Mouse (Mus musculus): ENCODE measurements around the gene Mef2a. TPM values are rescaled to one million over a fixed set of nuclear protein-coding genes. Genes with fewer than 3 reads are reported as not detected.

The Mef2a gene
- polyA plus RNA-seq, 1 experiment = 38.9 TPM

- Histone ChIP-seq H3K4me1 (ENCODE audit: control insufficient read depth, insufficient read depth, insufficient read length, low read length) (peaks cover 5% of the 10 kb centered on the region), H3K27ac (replicated peaks; ENCODE audit: low read depth, low read length) (peak overlapping the region; percentile 80), H3K4me3 (ENCODE audit: insufficient read depth, low read depth, low read length) (no peak overlapping the region)
Measured at GRCm38 (mm10) chr7:67243121-67243893, 129.4 kb downstream of the Mef2a start.

GRCm38 (mm10) chr7:67241969-67242368 lies 130.7 kb downstream of the Mef2a start:
- H3K4me3 ChIP-seq (ENCODE audit: insufficient read depth, low read depth, low read length) = no peak overlapping the region
- H3K27ac ChIP-seq (replicated peaks; ENCODE audit: low read depth, low read length) = no peak overlapping the region
- peaks cover 7% of the 10 kb centered on the region for H3K4me1 ChIP-seq (ENCODE audit: control insufficient read depth, insufficient read depth, insufficient read length, low read length)

- peak overlapping the region; percentile 33 for H3K27ac ChIP-seq (replicated peaks; ENCODE audit: low read depth, low read length)
- no peak overlapping the region for H3K4me3 ChIP-seq (ENCODE audit: insufficient read depth, low read depth, low read length)
Measured at GRCm38 (mm10) chr7:67237752-67238151, 134.9 kb downstream of the Mef2a start.

GRCm38 (mm10) chr7:67236351-67236750 lies 136.3 kb downstream of the Mef2a start:
- Histone ChIP-seq H3K27ac (replicated peaks; ENCODE audit: low read depth, low read length) (peak overlapping the region; percentile 68), H3K4me3 (ENCODE audit: insufficient read depth, low read depth, low read length) (no peak overlapping the region), H3K4me1 (ENCODE audit: control insufficient read depth, insufficient read depth, insufficient read length, low read length) (peaks cover 23% of the 10 kb centered on the region)

More at GRCm38 (mm10) chr7:67237752-67238151, 134.9 kb downstream of the Mef2a start:
- H3K4me1 ChIP-seq (ENCODE audit: control insufficient read depth, insufficient read depth, insufficient read length, low read length) = peaks cover 26% of the 10 kb centered on the region

- no peak overlapping the region for H3K4me3 ChIP-seq (ENCODE audit: insufficient read depth, low read depth, low read length)
- peaks cover 31% of the 10 kb centered on the region for H3K4me1 ChIP-seq (ENCODE audit: control insufficient read depth, insufficient read depth, insufficient read length, low read length)
- H3K27ac ChIP-seq (replicated peaks; ENCODE audit: low read depth, low read length) = peak overlapping the region; percentile 54
Measured at GRCm38 (mm10) chr7:67234797-67235196, 137.9 kb downstream of the Mef2a start.

- Histone ChIP-seq H3K27ac (replicated peaks; ENCODE audit: low read depth, low read length) (no peak overlapping the region), H3K4me1 (ENCODE audit: control insufficient read depth, insufficient read depth, insufficient read length, low read length) (peaks cover 31% of the 10 kb centered on the region), H3K4me3 (ENCODE audit: insufficient read depth, low read depth, low read length) (no peak overlapping the region)
Measured at GRCm38 (mm10) chr7:67232504-67232903, 140.2 kb downstream of the Mef2a start.

GRCm38 (mm10) chr7:67230640-67231140 lies 142.0 kb downstream of the Mef2a start:
- H3K4me1 ChIP-seq (ENCODE audit: control insufficient read depth, insufficient read depth, insufficient read length, low read length) = peaks cover 22% of the 10 kb centered on the region
- peak overlapping the region; percentile 29 for H3K27ac ChIP-seq (replicated peaks; ENCODE audit: low read depth, low read length)
- H3K4me3 ChIP-seq (ENCODE audit: insufficient read depth, low read depth, low read length) = no peak overlapping the region

- peak overlapping the region; percentile 29 for H3K27ac ChIP-seq (replicated peaks; ENCODE audit: low read depth, low read length)
- peaks cover 17% of the 10 kb centered on the region for H3K4me1 ChIP-seq (ENCODE audit: control insufficient read depth, insufficient read depth, insufficient read length, low read length)
Measured at GRCm38 (mm10) chr7:67230221-67230620, 142.4 kb downstream of the Mef2a start.

GRCm38 (mm10) chr7:67229701-67230100 lies 143.0 kb downstream of the Mef2a start:
- no peak overlapping the region for H3K4me3 ChIP-seq (ENCODE audit: insufficient read depth, low read depth, low read length)
- H3K4me1 ChIP-seq (ENCODE audit: control insufficient read depth, insufficient read depth, insufficient read length, low read length) = peaks cover 12% of the 10 kb centered on the region; the same call in 1 of the 2 replicates
- H3K27ac ChIP-seq (replicated peaks; ENCODE audit: low read depth, low read length) = peak overlapping the region; percentile 11

More at GRCm38 (mm10) chr7:67230221-67230620, 142.4 kb downstream of the Mef2a start:
- H3K4me3 ChIP-seq (ENCODE audit: insufficient read depth, low read depth, low read length) = no peak overlapping the region

GRCm38 (mm10) chr7:67228891-67229602 lies 143.6 kb downstream of the Mef2a start:
- Histone ChIP-seq H3K27ac (replicated peaks; ENCODE audit: low read depth, low read length) (0 out of 2 replicates have a peak overlapping the region, but pooled peaks have one; percentile 11), H3K4me3 (ENCODE audit: insufficient read depth, low read depth, low read length) (no peak overlapping the region), H3K4me1 (ENCODE audit: control insufficient read depth, insufficient read depth, insufficient read length, low read length) (peaks cover 11% of the 10 kb centered on the region; the same call in 1 of the 2 replicates)

GRCm38 (mm10) chr7:67228390-67228789 lies 144.3 kb downstream of the Mef2a start:
- Histone ChIP-seq H3K4me3 (ENCODE audit: insufficient read depth, low read depth, low read length) (no peak overlapping the region), H3K27ac (replicated peaks; ENCODE audit: low read depth, low read length) (no peak overlapping the region), H3K4me1 (ENCODE audit: control insufficient read depth, insufficient read depth, insufficient read length, low read length) (peaks cover 13% of the 10 kb centered on the region)

GRCm38 (mm10) chr7:67227538-67227937 lies 145.1 kb downstream of the Mef2a start:
- no peak overlapping the region for H3K27ac ChIP-seq (replicated peaks; ENCODE audit: low read depth, low read length)
- H3K4me3 ChIP-seq (ENCODE audit: insufficient read depth, low read depth, low read length) = no peak overlapping the region
- peaks cover 13% of the 10 kb centered on the region for H3K4me1 ChIP-seq (ENCODE audit: control insufficient read depth, insufficient read depth, insufficient read length, low read length)

GRCm38 (mm10) chr7:67225943-67226625 lies 146.6 kb downstream of the Mef2a start:
- H3K27ac ChIP-seq (replicated peaks; ENCODE audit: low read depth, low read length) = no peak overlapping the region
- peaks cover 13% of the 10 kb centered on the region for H3K4me1 ChIP-seq (ENCODE audit: control insufficient read depth, insufficient read depth, insufficient read length, low read length)

GRCm38 (mm10) chr7:67222220-67222862 lies 150.3 kb downstream of the Mef2a start, which contains the start of gene Lysmd4:
Gene Lysmd4, plus strand, starts transcription at chr7:67222544.
- Histone ChIP-seq H3K27ac (replicated peaks; ENCODE audit: low read depth, low read length) (peak within 1 kb of the TSS; percentile 58), H3K4me1 (ENCODE audit: control insufficient read depth, insufficient read depth, insufficient read length, low read length) (peaks cover 2% of the 10 kb centered on the region; the same call in 1 of the 2 replicates), H3K4me3 (ENCODE audit: insufficient read depth, low read depth, low read length) (peak within 1 kb of the TSS; percentile 87)

More at GRCm38 (mm10) chr7:67225943-67226625, 146.6 kb downstream of the Mef2a start:
- H3K4me3 ChIP-seq (ENCODE audit: insufficient read depth, low read depth, low read length) = no peak overlapping the region
